Mouse (Mus musculus): Measurements from ENCODE around the gene Olfr623.

Gene Olfr623

GRCm38 (mm10) chr7:103663598-103663997 is at the start of gene Olfr623:
Olfr623 (minus strand) TSS chr7:103663698.
- DNase-seq = no peak

GRCm38 (mm10) chr7:103712024-103712423 is 48.5 kb upstream of the Olfr623 start:
- DNase-seq = no peak

DNA sequence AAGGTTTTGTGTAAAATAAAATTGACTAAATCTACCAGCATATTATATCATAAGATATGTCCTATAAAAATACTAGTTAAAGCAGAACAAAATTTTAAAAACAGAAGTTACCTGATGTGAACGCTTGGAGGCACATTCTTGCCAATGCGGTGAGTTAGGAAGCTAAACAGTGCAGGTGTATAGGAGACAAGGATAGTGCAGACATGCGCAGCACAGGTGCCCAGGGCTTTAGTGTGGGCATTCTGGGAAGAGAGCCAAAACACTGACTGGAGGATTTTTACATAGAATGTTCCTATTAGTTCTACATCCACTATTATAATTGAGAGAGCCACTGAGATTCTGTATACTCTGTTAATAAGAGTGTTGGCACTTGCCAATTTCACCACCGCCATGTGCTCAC is 36.0 kb upstream of the Olfr623 start:
- DNase-seq = no peak

- DNase-seq = no peak
Observed at GRCm38 (mm10) chr7:103682420-103682819, 18.9 kb upstream of the Olfr623 start, which contains the start of gene Olfr625-ps1. Olfr625-ps1 (plus strand) TSS chr7:103682720.

DNA sequence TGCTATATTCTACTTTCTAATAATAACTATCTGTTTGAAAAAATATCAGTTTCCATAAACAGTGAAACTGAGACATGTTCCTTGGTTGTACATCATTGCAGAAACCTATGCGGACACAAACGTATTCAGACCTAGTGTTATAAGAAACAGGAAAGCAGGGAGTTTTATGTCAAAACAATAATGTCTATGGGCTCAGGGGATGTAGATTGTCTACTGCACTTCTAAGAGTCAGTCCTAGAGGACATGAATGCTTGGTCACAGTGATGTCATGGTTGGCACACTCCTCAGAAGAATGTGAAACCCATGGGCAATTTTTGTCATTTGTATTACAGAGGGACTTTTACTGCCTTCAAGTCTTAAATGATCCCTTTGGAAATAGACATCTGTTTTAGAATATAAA is 7.6 kb upstream of the Olfr623 start, which contains the start of gene Olfr624:
Gene Olfr624 (minus strand): TSS at position 101 of the 400 bp plus-strand sequence.
- no peak for DNase-seq

DNA sequence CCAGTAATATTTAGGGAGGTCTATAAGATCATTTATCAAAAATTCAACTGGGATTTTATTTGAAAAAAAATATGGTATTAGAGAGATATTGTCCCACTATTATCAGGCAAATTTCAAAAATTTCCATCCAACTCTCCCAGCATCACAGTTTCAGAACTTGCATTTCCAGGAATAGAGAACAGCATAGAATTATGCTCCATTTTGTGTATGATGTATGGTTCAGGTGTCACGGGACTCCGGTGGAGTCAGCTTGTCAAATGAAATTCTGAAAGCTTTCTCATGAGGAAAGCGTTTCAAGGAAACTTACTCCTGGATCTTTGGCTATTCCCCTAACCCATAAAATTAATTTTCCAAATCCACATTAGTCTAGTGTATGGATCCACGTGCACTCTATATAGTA is 19.4 kb downstream of the Olfr623 start:
- DNase-seq = no peak

DNA sequence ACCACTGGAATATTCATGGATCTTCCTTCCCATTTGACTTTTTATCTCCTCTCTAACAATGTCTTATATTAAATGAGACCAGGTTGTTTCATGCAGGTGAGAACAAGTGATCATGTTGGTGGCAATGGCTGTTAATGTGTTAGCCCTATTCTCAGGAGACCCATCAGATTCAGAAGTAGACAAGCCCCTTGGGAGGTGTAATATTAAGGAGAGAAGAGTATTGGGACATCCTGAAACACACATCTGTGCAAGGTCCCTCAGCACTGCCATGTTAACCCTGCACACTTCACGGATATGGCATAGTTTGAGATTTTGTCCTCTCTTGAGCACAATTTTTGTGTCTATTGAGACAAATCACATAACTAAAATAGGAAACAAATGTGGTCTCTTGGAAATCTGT is 20.9 kb downstream of the Olfr623 start, which contains the start of gene Olfr622:
Gene Olfr622 (minus strand): TSS at position 101 of the 400 bp plus-strand sequence.
- DNase-seq = no peak

DNA sequence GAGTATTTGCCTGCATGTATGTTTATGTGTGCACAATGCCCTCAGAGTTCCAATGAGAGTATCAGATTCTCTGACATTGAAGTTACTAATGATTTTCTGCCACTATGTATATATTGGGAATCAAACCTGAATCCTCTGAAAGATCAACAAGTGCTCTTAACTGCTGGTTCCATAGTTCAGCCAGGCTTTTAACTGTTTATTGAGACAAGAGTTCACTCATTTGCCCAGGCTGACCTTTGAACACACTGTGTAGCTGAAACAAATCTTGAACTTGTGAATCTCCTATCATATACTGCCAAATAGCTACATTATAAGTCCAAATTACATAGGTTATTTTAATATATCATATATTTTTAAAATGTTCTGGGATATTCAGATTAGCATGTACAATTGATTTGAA is 26.7 kb downstream of the Olfr623 start:
- DNase-seq = no peak

GRCm38 (mm10) chr7:103612434-103612833 is 51.1 kb downstream of the Olfr623 start, which contains the start of gene Olfr620:
Olfr620 (minus strand) TSS chr7:103612534.
- DNase-seq = no peak

Data from cerebellum, postnatal 10 days (tissue).